Mouse (Mus musculus): ENCODE results near the gene Ttc4. TPM values are rescaled to one million over a fixed set of nuclear protein-coding genes. Genes with fewer than 3 reads are reported as not detected.

Ttc4 gene
- total and polyA plus RNA-seq, 3 experiments, result 54.8 TPM; not detected in 1

DNA sequence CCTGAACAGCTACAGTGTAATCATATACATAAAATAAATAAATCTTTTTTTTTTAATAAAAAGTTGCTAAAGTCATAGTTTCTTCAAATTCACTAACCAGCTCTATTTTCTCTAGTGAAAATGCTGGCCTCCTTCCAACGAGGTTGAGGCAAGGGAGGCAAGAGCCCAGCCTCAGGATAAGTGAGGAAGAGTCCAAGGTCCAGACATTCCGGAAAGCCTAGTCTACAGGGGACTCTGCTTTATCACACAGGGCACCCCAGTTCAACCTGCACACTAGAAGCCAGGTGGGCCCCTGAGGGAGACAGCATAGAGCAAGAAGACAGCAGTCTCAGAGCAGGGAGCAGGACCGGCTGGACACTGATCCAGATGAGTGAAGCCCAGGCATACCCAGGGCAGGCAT lies 57.3 kb downstream of the Ttc4 start:
- no peaks in the 10 kb centered on the region for H3K4me1 ChIP-seq (ENCODE audit: control insufficient read depth in 1 of 2, insufficient read depth in 2 of 2, low read length in 2 of 2)
- H3K4me3 ChIP-seq (ENCODE audit: control insufficient read depth in 1 of 2, insufficient read depth in 1 of 2, low read depth in 2 of 2, low read length in 2 of 2), result no peak overlapping the region
- no peaks in the 10 kb centered on the region; a peak in 3 of 4 replicates for H3K27me3 ChIP-seq (ENCODE audit: control insufficient read depth in 1 of 2, insufficient read depth in 2 of 2, low read length in 2 of 2)
- DNase-seq (ENCODE audit: low read depth, low spot score), result no peak
- H3K9me3 ChIP-seq (replicated peaks; ENCODE audit: insufficient read depth, low read length), result no peaks in the 10 kb centered on the region
- H3K9ac ChIP-seq (ENCODE audit: control insufficient read depth, low read depth, low read length, poor library complexity, severe bottlenecking), result no peak overlapping the region
- H3K27ac ChIP-seq (ENCODE audit: control insufficient read depth, low read depth, low read length), result no peak overlapping the region
- no peaks in the 10 kb centered on the region; the same call in 1 of the 2 replicates for H3K79me2 ChIP-seq (ENCODE audit: control insufficient read depth, insufficient read depth, low read length, poor library complexity)
- H3K36me3 ChIP-seq (ENCODE audit: control insufficient read depth in 1 of 2, insufficient read depth in 2 of 2, low read length in 2 of 2), result no peaks in the 10 kb centered on the region; a peak in 1 of 4 replicates
- TF ChIP-seq ELF1 (IDR thresholded peaks at IDR 0.05; ENCODE audit: low read depth, low read length), result no peak
- no peak for TF ChIP-seq NELFE (IDR thresholded peaks at IDR 0.05; ENCODE audit: low read depth, low read length)
- TF ChIP-seq E2F4 (IDR thresholded peaks at IDR 0.05; ENCODE audit: borderline replicate concordance, low read depth, low read length), result no peak
- TF ChIP-seq CHD2 (IDR thresholded peaks at IDR 0.05; ENCODE audit: low read length), result no peak
- no peak for TF ChIP-seq GABPA (IDR thresholded peaks at IDR 0.05; ENCODE audit: low read depth, low read length)
- TF ChIP-seq ZC3H11A (IDR thresholded peaks at IDR 0.05; ENCODE audit: low read depth, low read length), result no peak
- no peak for TF ChIP-seq HCFC1 (IDR thresholded peaks at IDR 0.05; ENCODE audit: low read depth, low read length)
- no peak for TF ChIP-seq BHLHE40 (IDR thresholded peaks at IDR 0.05; ENCODE audit: borderline replicate concordance, low read depth, low read length)
- TF ChIP-seq TBP (IDR thresholded peaks at IDR 0.05; ENCODE audit: low read depth, low read length), result no peak
- TF ChIP-seq POLR2AphosphoS2 (IDR thresholded peaks at IDR 0.05; ENCODE audit: low read length), result no peak
- no peak for TF ChIP-seq CHD1 (IDR thresholded peaks at IDR 0.05; ENCODE audit: low read depth, low read length)
- TF ChIP-seq MAX (IDR thresholded peaks at IDR 0.05; ENCODE audit: low read length), result no peak
- no peak for TF ChIP-seq ZNF384 (IDR thresholded peaks at IDR 0.05; ENCODE audit: low read depth, low read length)

DNA sequence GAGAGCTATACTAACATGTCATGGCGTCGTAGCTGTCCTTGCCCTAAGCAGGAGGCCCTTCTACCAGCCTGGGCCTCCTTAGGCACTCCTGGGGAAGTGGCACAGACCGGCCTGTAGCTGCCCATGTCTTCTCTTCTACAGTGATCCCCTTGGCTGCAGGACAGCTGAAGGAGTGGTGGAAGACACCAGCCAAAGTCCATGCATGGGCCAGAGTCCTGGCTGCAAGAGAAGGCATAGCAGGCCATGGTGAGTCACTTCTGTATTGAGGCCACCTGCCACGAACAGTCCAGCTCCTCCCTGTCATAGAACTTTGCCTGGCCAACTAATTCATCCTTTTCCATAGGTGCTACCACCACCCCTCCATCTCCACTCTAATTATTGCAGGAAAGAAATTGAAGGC lies 59.8 kb downstream of the Ttc4 start:
- Histone ChIP-seq H3K27me3 (ENCODE audit: control insufficient read depth in 1 of 2, insufficient read depth in 2 of 2, low read length in 2 of 2) (no peaks in the 10 kb centered on the region), H3K27ac (ENCODE audit: control insufficient read depth, low read depth, low read length) (no peak overlapping the region), H3K9me3 (replicated peaks; ENCODE audit: insufficient read depth, low read length) (no peaks in the 10 kb centered on the region), H3K9ac (ENCODE audit: control insufficient read depth, low read depth, low read length, poor library complexity, severe bottlenecking) (no peak overlapping the region), H3K4me1 (ENCODE audit: control insufficient read depth in 1 of 2, insufficient read depth in 2 of 2, low read length in 2 of 2) (peaks cover 0 to 2% of the 10 kb centered on the region in 2 experiments; a peak in 1 of 4 replicates), H3K79me2 (ENCODE audit: control insufficient read depth, insufficient read depth, low read length, poor library complexity) (peaks cover 10% of the 10 kb centered on the region), H3K4me3 (ENCODE audit: control insufficient read depth in 1 of 2, insufficient read depth in 1 of 2, low read depth in 2 of 2, low read length in 2 of 2) (no peak overlapping the region), H3K36me3 (ENCODE audit: control insufficient read depth in 1 of 2, insufficient read depth in 2 of 2, low read length in 2 of 2) (peaks cover 0 to 2% of the 10 kb centered on the region in 2 experiments; a peak in 2 of 4 replicates)
- DNase-seq (ENCODE audit: low read depth, low spot score), result no peak
- no peak for TF ChIP-seq USF2 (IDR thresholded peaks at IDR 0.05; ENCODE audit: borderline replicate concordance in 1 of 2, insufficient read depth in 1 of 2, low read depth in 1 of 2, low read length in 2 of 2)
- TF ChIP-seq TAL1 (IDR thresholded peaks at IDR 0.05; ENCODE audit: low read length), result no peak

GRCm38 (mm10) chr4:106617056-106617455 lies 61.7 kb downstream of the Ttc4 start, which contains the start of gene Lexm:
Gene Lexm, minus strand, starts transcription at chr4:106617241.
- DNase-seq (ENCODE audit: low read depth, low spot score), result peak; percentile 80
- Histone ChIP-seq H3K9me3 (replicated peaks; ENCODE audit: insufficient read depth, low read length) (no peaks in the 10 kb centered on the region), H3K4me1 (ENCODE audit: control insufficient read depth in 1 of 2, insufficient read depth in 2 of 2, low read length in 2 of 2) (peaks cover 0 to 7% of the 10 kb centered on the region in 2 experiments; a peak in 1 of 4 replicates), H3K4me3 (ENCODE audit: control insufficient read depth in 1 of 2, insufficient read depth in 1 of 2, low read depth in 2 of 2, low read length in 2 of 2) (peak within 1 kb of the TSS; percentile 64 to 67), H3K36me3 (ENCODE audit: control insufficient read depth in 1 of 2, insufficient read depth in 2 of 2, low read length in 2 of 2) (peaks cover 0 to 4% of the 10 kb centered on the region in 2 experiments; a peak in 2 of 4 replicates), H3K79me2 (ENCODE audit: control insufficient read depth, insufficient read depth, low read length, poor library complexity) (peaks cover 10% of the 10 kb centered on the region), H3K27me3 (ENCODE audit: control insufficient read depth in 1 of 2, insufficient read depth in 2 of 2, low read length in 2 of 2) (no peaks in the 10 kb centered on the region), H3K27ac (ENCODE audit: control insufficient read depth, low read depth, low read length) (peak within 1 kb of the TSS; percentile 66), H3K9ac (ENCODE audit: control insufficient read depth, low read depth, low read length, poor library complexity, severe bottlenecking) (peak within 1 kb of the TSS; percentile 77)
- TF ChIP-seq SMC3 (IDR thresholded peaks at IDR 0.05; ENCODE audit: low read depth, low read length) (no peak), GABPA (IDR thresholded peaks at IDR 0.05; ENCODE audit: low read depth, low read length) (peak; percentile 45; the same call in 1 of the 2 replicates), TCF12 (IDR thresholded peaks at IDR 0.05; ENCODE audit: low read depth, low read length) (no peak; the same call in 1 of the 2 replicates), ZNF384 (IDR thresholded peaks at IDR 0.05; ENCODE audit: low read depth, low read length) (no peak), MXI1 (IDR thresholded peaks at IDR 0.05; ENCODE audit: low read depth, low read length) (peak; percentile 100), NRF1 (IDR thresholded peaks at IDR 0.05; ENCODE audit: insufficient read depth, low read depth, low read length, poor library complexity, severe bottlenecking) (no peak), ZMIZ1 (IDR thresholded peaks at IDR 0.05; ENCODE audit: low read depth, low read length) (no peak), RCOR1 (IDR thresholded peaks at IDR 0.05; ENCODE audit: low read depth, low read length) (no peak), ELF1 (IDR thresholded peaks at IDR 0.05; ENCODE audit: low read depth, low read length) (no peak), TAL1 (IDR thresholded peaks at IDR 0.05; ENCODE audit: low read length) (no peak), POLR2AphosphoS5 (IDR thresholded peaks at IDR 0.05; ENCODE audit: borderline replicate concordance, low read depth, low read length) (no peak), JUND (IDR thresholded peaks at IDR 0.05; ENCODE audit: low read depth, low read length) (no peak), BHLHE40 (IDR thresholded peaks at IDR 0.05; ENCODE audit: borderline replicate concordance, low read depth, low read length) (no peak), ETS1 (IDR thresholded peaks at IDR 0.05; ENCODE audit: low read depth, low read length) (0 out of 2 replicates have a peak, but pooled peaks have one; percentile 27), MEF2A (IDR thresholded peaks at IDR 0.05; ENCODE audit: extremely low read depth, insufficient replicate concordance, low read depth, low read length, poor library complexity, severe bottlenecking) (no peak)
